Mouse (Mus musculus) ES-Bruce4 (cell line): ENCODE measurements around the gene Cobll1. TPM values are rescaled to one million over a fixed set of nuclear protein-coding genes. Genes with fewer than 3 reads are reported as not detected.

Source experiments
- H3K27ac ChIP-seq: 2 replicates; pipeline ENCODE4 v1.5.1; 2012; ENCODE audit warnings: low read length, inconsistent platforms; ENCODE audit not compliant: insufficient read depth
- H3K27me3 ChIP-seq: 2 replicates; pipeline ENCODE4 v1.6.1; 2012; ENCODE audit warnings: mild to moderate bottlenecking, low read length, inconsistent platforms; ENCODE audit not compliant: control insufficient read depth, poor library complexity, insufficient read depth, severe bottlenecking
- H3K36me3 ChIP-seq: 2 replicates; pipeline ENCODE4 v1.6.1; 2012; ENCODE audit warnings: inconsistent platforms, mild to moderate bottlenecking, low read length, moderate library complexity; ENCODE audit not compliant: control insufficient read depth, poor library complexity, insufficient read depth, severe bottlenecking
- H3K4me1 ChIP-seq: one replicate; pipeline ENCODE4 v1.8.1; 2011; ENCODE audit warnings: low read length; ENCODE audit not compliant: control insufficient read depth, insufficient read depth
- H3K4me3 ChIP-seq: 2 replicates; pipeline ENCODE4 v1.5.1; 2011; ENCODE audit warnings: low read depth, mild to moderate bottlenecking, low read length
- H3K9ac ChIP-seq: 2 replicates; pipeline ENCODE4 v1.6.1; 2012; ENCODE audit warnings: low read depth, mild to moderate bottlenecking, inconsistent platforms; ENCODE audit not compliant: poor library complexity, severe bottlenecking
- H3K9me3 ChIP-seq: replicated peaks from 2 replicates; pipeline ENCODE4 v1.6.1; 2012; ENCODE audit warnings: mild to moderate bottlenecking, low read length, inconsistent platforms; ENCODE audit not compliant: control insufficient read depth, poor library complexity, insufficient read depth, severe bottlenecking
- CTCF ChIP-seq: IDR thresholded peaks from one replicate; pipeline ENCODE4 v1.8.1; 2011; ENCODE audit warnings: low read depth, low read length
- EP300 ChIP-seq: IDR thresholded peaks from 2 replicates; pipeline ENCODE4 v1.6.1; 2011; ENCODE audit warnings: low read depth, low read length; ENCODE audit not compliant: insufficient read depth
- POLR2A ChIP-seq: IDR thresholded peaks from one replicate; pipeline ENCODE4 v1.8.1; 2011; ENCODE audit warnings: low read length; ENCODE audit not compliant: insufficient read depth
- polyA plus RNA-seq: library from polyadenylated mRNA; stranded (reverse); fragments of >200 nt; gene quantifications from 2 replicates; pipeline ENCODE4 v1.2.4, GENCODE M21; 2011; ENCODE audit warnings: low read depth; ENCODE audit not compliant: missing spikeins, insufficient read depth, insufficient read length

Gene Cobll1
- polyA plus RNA-seq, 1 experiment: 7.4 TPM

DNA sequence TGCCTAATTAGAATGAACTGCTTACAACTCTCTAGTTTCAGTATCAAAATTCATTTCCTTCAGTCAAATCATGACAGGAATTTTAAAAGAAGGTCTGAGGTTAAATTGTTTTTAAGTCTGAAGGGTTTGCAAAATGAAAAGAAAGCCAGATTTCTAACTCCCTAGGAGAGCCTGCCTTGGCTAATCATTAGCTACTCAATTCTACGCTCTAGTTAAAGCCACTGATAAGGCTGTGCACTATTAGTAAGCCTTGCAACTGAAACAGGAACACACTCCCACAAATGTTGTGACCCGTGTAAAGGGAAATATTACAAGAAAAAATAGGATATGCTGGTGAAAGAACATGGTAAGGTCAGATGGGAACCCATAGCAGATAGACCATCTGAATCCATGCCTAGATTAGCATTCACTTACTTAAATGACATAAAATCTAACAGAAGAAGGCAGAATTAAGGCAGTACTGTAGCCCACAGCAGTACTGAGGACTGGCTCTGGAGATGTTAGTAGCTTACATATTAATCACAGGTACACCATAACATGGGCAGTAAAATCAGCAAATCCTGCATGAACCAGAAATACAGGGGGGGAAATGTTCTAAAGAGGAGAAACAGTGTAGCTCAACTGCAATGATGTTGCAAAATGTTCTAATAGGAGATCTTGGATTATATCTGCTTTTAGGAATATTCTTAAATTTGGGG lies 122.6 kb downstream of the Cobll1 start:
- H3K27ac ChIP-seq: no peak overlapping the region
- no peak overlapping the region for H3K4me3 ChIP-seq
- no peaks in the 10 kb centered on the region for H3K27me3 ChIP-seq
- no peak overlapping the region for H3K9ac ChIP-seq
- no peaks in the 10 kb centered on the region for H3K36me3 ChIP-seq
- no peaks in the 10 kb centered on the region for H3K4me1 ChIP-seq
- H3K9me3 ChIP-seq: no peaks in the 10 kb centered on the region
- TF ChIP-seq EP300 (no peak), POLR2A (no peak), CTCF (no peak)

DNA sequence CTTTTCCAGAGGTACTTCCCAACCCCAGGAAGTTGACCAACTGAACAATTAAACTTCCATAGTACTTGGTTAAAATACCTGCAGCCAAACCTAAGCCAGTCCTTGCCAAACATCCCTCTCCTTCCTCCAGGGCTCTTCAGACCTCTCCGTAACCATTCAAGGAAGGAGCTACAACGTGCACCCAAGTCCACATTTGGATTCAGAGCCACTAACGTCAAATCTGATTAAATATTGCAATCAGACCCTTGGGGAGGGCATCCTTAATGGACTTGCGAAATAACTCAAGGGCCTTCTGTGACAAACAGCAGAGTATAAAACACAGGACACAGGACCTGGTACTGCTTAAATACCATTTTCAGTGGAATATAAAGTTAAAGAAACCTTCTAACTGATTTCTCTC lies 126.0 kb downstream of the Cobll1 start:
- H3K4me1 ChIP-seq: no peaks in the 10 kb centered on the region
- TF ChIP-seq CTCF: no peak
- TF ChIP-seq EP300: no peak
- no peak for TF ChIP-seq POLR2A
- no peaks in the 10 kb centered on the region for H3K27me3 ChIP-seq
- no peak overlapping the region for H3K4me3 ChIP-seq
- H3K9ac ChIP-seq: no peak overlapping the region
- H3K27ac ChIP-seq: no peak overlapping the region
- H3K36me3 ChIP-seq: no peaks in the 10 kb centered on the region
- no peaks in the 10 kb centered on the region for H3K9me3 ChIP-seq

DNA sequence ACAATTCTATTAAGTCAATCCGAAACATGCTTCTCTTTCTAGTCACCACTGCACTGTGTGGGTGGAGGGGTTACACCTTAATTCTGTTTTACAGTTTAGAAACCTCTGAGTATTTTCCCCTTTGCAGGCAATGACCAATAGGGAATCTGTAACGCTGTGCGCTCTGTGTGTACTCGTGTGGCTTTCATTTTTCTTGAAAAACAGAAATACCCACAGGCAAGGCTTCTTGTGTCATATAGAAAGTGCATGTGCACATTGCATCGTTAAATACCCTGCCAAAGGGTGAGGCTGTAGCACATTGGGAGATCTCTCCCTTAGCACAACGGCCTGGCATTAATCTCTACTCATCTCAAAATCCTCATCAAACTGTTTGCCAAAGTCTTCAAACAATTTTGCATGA lies 134.6 kb downstream of the Cobll1 start:
- Histone ChIP-seq H3K27ac (no peak overlapping the region), H3K9me3 (no peaks in the 10 kb centered on the region), H3K36me3 (no peaks in the 10 kb centered on the region), H3K9ac (no peak overlapping the region), H3K4me3 (no peak overlapping the region), H3K27me3 (no peaks in the 10 kb centered on the region), H3K4me1 (no peaks in the 10 kb centered on the region)
- no peak for TF ChIP-seq CTCF
- TF ChIP-seq EP300: no peak
- no peak for TF ChIP-seq POLR2A

- H3K9me3 ChIP-seq: no peaks in the 10 kb centered on the region
- H3K4me3 ChIP-seq: no peak overlapping the region
- H3K27me3 ChIP-seq: no peaks in the 10 kb centered on the region
- TF ChIP-seq CTCF: no peak
- no peak for TF ChIP-seq EP300
- no peak for TF ChIP-seq POLR2A
- no peak overlapping the region for H3K27ac ChIP-seq
- H3K4me1 ChIP-seq: no peaks in the 10 kb centered on the region
- no peak overlapping the region for H3K9ac ChIP-seq
- no peaks in the 10 kb centered on the region for H3K36me3 ChIP-seq
Measured at GRCm38 (mm10) chr2:65103801-65104200, 135.4 kb downstream of the Cobll1 start.

DNA sequence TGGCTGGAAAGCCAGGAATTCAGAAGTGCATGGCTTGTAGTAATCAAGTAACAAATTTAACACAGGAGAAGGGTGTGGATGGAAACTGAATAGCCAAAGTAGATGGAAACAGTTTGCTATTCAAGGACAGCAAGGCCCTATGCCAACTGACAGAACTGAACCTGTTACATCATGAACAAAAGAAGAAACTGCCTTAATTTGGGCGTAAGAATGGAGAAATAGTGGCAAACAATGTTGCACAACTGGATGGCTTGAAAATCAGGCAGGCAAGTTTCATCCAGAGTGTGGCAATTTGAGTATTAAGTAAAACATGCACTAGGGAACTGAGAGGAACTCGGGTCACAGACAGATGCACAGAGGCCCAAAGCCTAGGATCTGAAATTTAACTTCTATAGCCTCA lies 137.8 kb downstream of the Cobll1 start:
- H3K27ac ChIP-seq: no peak overlapping the region
- no peaks in the 10 kb centered on the region for H3K27me3 ChIP-seq
- TF ChIP-seq EP300 (no peak), CTCF (no peak), POLR2A (no peak)
- H3K36me3 ChIP-seq: no peaks in the 10 kb centered on the region
- H3K4me3 ChIP-seq: no peak overlapping the region
- H3K9me3 ChIP-seq: no peaks in the 10 kb centered on the region
- no peaks in the 10 kb centered on the region for H3K4me1 ChIP-seq
- no peak overlapping the region for H3K9ac ChIP-seq

DNA sequence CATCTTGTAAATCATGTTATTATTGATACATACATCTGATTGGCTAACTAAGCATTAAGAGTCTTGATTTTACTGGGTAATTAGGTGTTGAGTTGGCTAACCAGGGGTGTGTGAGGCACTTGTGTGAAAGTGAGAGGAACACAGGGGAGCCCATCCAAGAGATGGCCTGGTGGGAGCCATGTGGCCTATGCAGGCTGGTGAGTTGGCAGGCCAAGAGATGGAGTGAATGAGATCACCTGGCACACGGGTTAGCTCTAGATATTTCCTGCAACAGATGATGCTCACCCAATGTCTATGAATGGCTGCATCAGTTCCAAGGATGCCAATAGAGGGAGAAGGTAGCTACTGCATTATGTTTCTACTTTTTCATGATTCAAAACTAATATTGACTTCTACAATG lies 139.2 kb downstream of the Cobll1 start:
- Histone ChIP-seq H3K9ac (no peak overlapping the region), H3K27ac (no peak overlapping the region), H3K9me3 (no peaks in the 10 kb centered on the region), H3K27me3 (no peaks in the 10 kb centered on the region), H3K4me3 (no peak overlapping the region), H3K36me3 (no peaks in the 10 kb centered on the region), H3K4me1 (no peaks in the 10 kb centered on the region)
- TF ChIP-seq EP300: no peak
